Mouse (Mus musculus) thymus, postnatal 0 days (tissue): ENCODE measurements around the gene S100a14. TPM values are rescaled to one million over a fixed set of nuclear protein-coding genes. Genes with fewer than 3 reads are reported as not detected.

Experiments used
- polyA plus RNA-seq: library from polyadenylated mRNA; unstranded; fragments of >200 nt; fragmentation: Nextera tagmentation; extraction: Ambion mirVana; gene quantifications from 2 replicates; pipeline ENCODE4 v1.2.1, GENCODE M21; 2015

S100a14 gene
- polyA plus RNA-seq, 1 experiment from 2014 or later, result 43.5 TPM

Other genes starting within 250 kb of the S100a14 start
- gene Gatad2b, start 233.7 kb upstream of the S100a14 start, polyA plus RNA-seq, result 10.1 and 14.1 TPM in 2 replicates
- 5.2 and 5.7 TPM in 2 replicates for gene Slc27a3, start 136.9 kb upstream of the S100a14 start, polyA plus RNA-seq
- gene Ints3, start 93.2 kb upstream of the S100a14 start, polyA plus RNA-seq, result 14.5 and 15.7 TPM in 2 replicates
- gene Npr1, start 61.0 kb upstream of the S100a14 start, polyA plus RNA-seq, result 2.5 and 2.6 TPM in 2 replicates
- gene Ilf2, start 50.7 kb upstream of the S100a14 start, polyA plus RNA-seq, result 137 and 146 TPM in 2 replicates
- gene Snapin, start 35.8 kb upstream of the S100a14 start, polyA plus RNA-seq, result 61.9 and 65.5 TPM in 2 replicates
- gene Chtop, start 17.4 kb upstream of the S100a14 start, polyA plus RNA-seq, result 162 and 169 TPM in 2 replicates
- 46.7 and 50.4 TPM in 2 replicates for gene S100a1, start 12.5 kb upstream of the S100a14 start, polyA plus RNA-seq
- gene S100a13, start 12.4 kb upstream of the S100a14 start, polyA plus RNA-seq, result 146 and 154 TPM in 2 replicates
- gene S100a16, start 10.4 kb downstream of the S100a14 start, polyA plus RNA-seq, result 136 and 139 TPM in 2 replicates
- gene S100a3, start 33.7 kb downstream of the S100a14 start, polyA plus RNA-seq, result 9.9 and 11.5 TPM in 2 replicates
- 1.2 and 1.5 TPM in 2 replicates for gene S100a2, start 63.4 kb downstream of the S100a14 start, polyA plus RNA-seq
- not detected in 2 replicates for gene Gm42674, start 75.0 kb downstream of the S100a14 start, polyA plus RNA-seq
- gene S100a4, start 76.9 kb downstream of the S100a14 start, polyA plus RNA-seq, result 88.5 and 88.9 TPM in 2 replicates
- 0.51 and 1.2 TPM in 2 replicates for gene S100a5, start 81.7 kb downstream of the S100a14 start, polyA plus RNA-seq
- 164 and 165 TPM in 2 replicates for gene S100a6, start 86.0 kb downstream of the S100a14 start, polyA plus RNA-seq
- gene S100a7a, start 127.2 kb downstream of the S100a14 start, polyA plus RNA-seq, result 0.28 and 0.38 TPM in 2 replicates
- gene S100a8, start 142.1 kb downstream of the S100a14 start, polyA plus RNA-seq, result 77.0 and 115 TPM in 2 replicates
- 26.1 and 50.1 TPM in 2 replicates for gene S100a9, start 168.9 kb downstream of the S100a14 start, polyA plus RNA-seq
- gene Pglyrp4, start 200.1 kb downstream of the S100a14 start, polyA plus RNA-seq, result 0.13 and 0.16 TPM in 2 replicates